Mouse (Mus musculus) forebrain, embryonic 16.5 days (tissue): Measurements from ENCODE around the gene Tgfbi. TPM values are rescaled to one million over a fixed set of nuclear protein-coding genes. Genes with fewer than 3 reads are reported as not detected.

Experiments
- ATAC-seq: fragments of 200-750 bp; cut with Nextera tagmentation; 2 replicates; pipeline ENCODE4 v1.8.0; 2017; ENCODE audit warnings: mild to moderate bottlenecking, moderate library complexity
- H3K27ac ChIP-seq: fragments of 300-500 bp; sonication (generic); 2 replicates; pipeline ENCODE4 v1.5.1; 2014; ENCODE audit warnings: low read length, control low read depth
- H3K27me3 ChIP-seq: fragments of 300-500 bp; sonication (generic); replicated peaks from 2 replicates; pipeline ENCODE4 v1.6.1; 2014; ENCODE audit warnings: low read length; ENCODE audit not compliant: control insufficient read depth, insufficient read depth
- H3K36me3 ChIP-seq: fragments of 300-500 bp; sonication (generic); 2 replicates; pipeline ENCODE4 v1.6.1; 2014; ENCODE audit not compliant: control insufficient read depth, insufficient read depth
- H3K4me1 ChIP-seq: fragments of 300-500 bp; sonication (generic); replicated peaks from 2 replicates; pipeline ENCODE4 v1.6.1; 2014; ENCODE audit warnings: low read length; ENCODE audit not compliant: control insufficient read depth, insufficient read depth
- H3K4me2 ChIP-seq: fragments of 300-500 bp; sonication (generic); 2 replicates; pipeline ENCODE4 v1.6.1; 2014; ENCODE audit warnings: mild to moderate bottlenecking, low read length, control low read depth
- H3K4me3 ChIP-seq: fragments of 300-500 bp; sonication (generic); replicated peaks from 2 replicates; pipeline ENCODE4 v1.5.1; 2014; ENCODE audit warnings: mild to moderate bottlenecking, low read length, control low read depth
- H3K9ac ChIP-seq: fragments of 300-500 bp; sonication (generic); replicated peaks from 2 replicates; pipeline ENCODE4 v1.6.1; 2014; ENCODE audit warnings: low read depth, low read length, control low read depth
- H3K9me3 ChIP-seq: fragments of 300-500 bp; sonication (generic); 2 replicates; pipeline ENCODE4 v1.6.1; 2016; ENCODE audit warnings: low read length; ENCODE audit not compliant: control insufficient read depth
- WGBS: fragments of 180-500 bp; shearing (Covaris S2); extraction: QIAGEN DNeasy Blood & Tissue Kit; methylation state at CpG from one replicate; pipeline ENCODE4 v1.1.7; 2014; 5-methylcytosine and 5-hydroxymethylcytosine counted together
- polyA plus RNA-seq: library from polyadenylated mRNA; unstranded; fragments of >200 nt; fragmentation: Nextera tagmentation; extraction: Ambion mirVana; gene quantifications from 2 replicates; pipeline ENCODE4 v1.2.1, GENCODE M21; 2015

Tgfbi gene
- polyA plus RNA-seq, 1 experiment from 2014 or later: 3.8 TPM

DNA sequence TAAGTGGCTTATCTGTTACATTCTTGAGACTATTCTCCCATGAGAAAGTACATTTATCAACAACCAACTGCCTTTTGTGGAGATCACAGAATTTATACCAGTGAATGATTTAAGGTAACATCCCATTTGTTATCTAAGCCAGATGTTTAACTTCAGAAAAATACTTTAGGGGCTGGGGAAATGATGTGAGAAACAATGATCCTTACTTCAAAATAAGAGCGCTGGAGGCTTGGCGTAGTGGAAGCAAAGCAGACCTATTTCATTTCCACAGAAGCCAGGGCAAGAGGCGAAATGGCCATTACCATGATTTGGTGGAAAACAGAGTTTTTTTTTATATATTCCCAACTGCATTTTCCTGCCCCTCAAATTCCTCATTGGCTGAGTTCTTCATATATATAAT, 34.7 kb downstream of the Tgfbi start:
- Histone ChIP-seq H3K4me3 (no peak overlapping the region), H3K4me1 (peaks cover 8% of the 10 kb centered on the region), H3K9me3 (no peaks in the 10 kb centered on the region), H3K27ac (no peak overlapping the region), H3K4me2 (no peak overlapping the region), H3K27me3 (no peaks in the 10 kb centered on the region), H3K36me3 (no peaks in the 10 kb centered on the region), H3K9ac (no peak overlapping the region)
- ATAC-seq: no peak
- 90% methylated on average over 3 of the region's 3 CpGs for WGBS

- Histone ChIP-seq H3K36me3 (no peaks in the 10 kb centered on the region), H3K9ac (no peak overlapping the region), H3K9me3 (no peaks in the 10 kb centered on the region), H3K4me3 (no peak overlapping the region), H3K27me3 (no peaks in the 10 kb centered on the region), H3K27ac (no peak overlapping the region), H3K4me2 (no peak overlapping the region), H3K4me1 (peaks cover 8% of the 10 kb centered on the region)
- WGBS: 86% methylated on average over 6 of the region's 6 CpGs
- ATAC-seq: no peak
Measured at GRCm38 (mm10) chr13:56645744-56646143, 36.4 kb downstream of the Tgfbi start.

DNA sequence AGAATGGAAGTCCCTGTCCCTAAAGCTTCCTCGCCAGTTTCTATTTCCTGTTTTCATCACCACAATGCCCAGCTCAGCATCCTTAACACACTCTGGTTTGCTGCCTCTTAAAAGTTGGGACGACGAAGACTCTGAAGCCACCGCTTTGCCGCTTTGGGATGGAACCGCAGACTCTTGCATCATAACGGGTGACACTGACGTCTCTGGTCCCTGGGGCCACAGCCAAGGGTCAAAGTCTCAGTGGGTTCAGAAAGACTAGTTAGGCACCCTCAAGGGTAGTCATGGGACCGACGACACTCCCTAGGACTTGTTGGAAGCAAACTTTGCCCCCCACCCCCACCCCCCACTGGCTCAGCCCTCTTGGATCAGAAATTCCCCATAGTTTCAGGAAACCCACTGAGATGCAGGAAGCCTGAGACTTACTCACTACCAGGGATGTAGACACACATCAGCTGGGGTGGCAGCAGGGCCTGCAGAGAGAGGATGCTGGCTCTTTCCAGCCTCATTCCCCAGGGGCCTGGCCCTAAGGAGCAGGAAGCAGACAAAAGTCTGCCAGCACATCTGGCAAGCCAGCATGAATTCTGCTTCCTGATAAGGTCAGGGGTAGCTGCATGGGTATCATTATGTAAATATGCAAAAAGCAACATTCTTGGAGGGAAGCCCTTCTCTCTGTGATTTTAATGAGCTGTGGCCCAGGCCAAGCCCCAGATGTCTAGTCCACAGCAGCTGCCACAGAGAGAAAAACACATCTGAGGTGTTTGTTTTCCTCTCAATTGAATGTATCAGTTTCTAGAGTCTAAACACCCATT, 38.5 kb downstream of the Tgfbi start:
- H3K4me2 ChIP-seq: no peak overlapping the region
- no peak overlapping the region for H3K9ac ChIP-seq
- H3K4me3 ChIP-seq: no peak overlapping the region
- H3K27me3 ChIP-seq: no peaks in the 10 kb centered on the region
- 0 out of 2 replicates have a peak overlapping the region, but pooled peaks have one; percentile 12 for H3K27ac ChIP-seq
- peaks cover 8% of the 10 kb centered on the region for H3K4me1 ChIP-seq
- peak; percentile 33 for ATAC-seq
- no peaks in the 10 kb centered on the region for H3K9me3 ChIP-seq
- 80% methylated on average over 10 of the region's 10 CpGs for WGBS
- no peaks in the 10 kb centered on the region for H3K36me3 ChIP-seq

- WGBS: 95% methylated on average over 2 of the region's 2 CpGs
- Histone ChIP-seq H3K27ac (no peak overlapping the region), H3K9ac (no peak overlapping the region), H3K4me3 (no peak overlapping the region), H3K9me3 (no peaks in the 10 kb centered on the region), H3K4me2 (no peak overlapping the region), H3K36me3 (no peaks in the 10 kb centered on the region), H3K4me1 (peaks cover 8% of the 10 kb centered on the region), H3K27me3 (no peaks in the 10 kb centered on the region)
- ATAC-seq: no peak
Measured at GRCm38 (mm10) chr13:56650020-56650419, 40.7 kb downstream of the Tgfbi start.

- Histone ChIP-seq H3K27ac (no peak overlapping the region), H3K4me1 (peaks cover 8% of the 10 kb centered on the region), H3K27me3 (no peaks in the 10 kb centered on the region), H3K36me3 (no peaks in the 10 kb centered on the region), H3K9ac (no peak overlapping the region), H3K4me2 (no peak overlapping the region), H3K4me3 (no peak overlapping the region), H3K9me3 (no peaks in the 10 kb centered on the region)
- WGBS: 74% methylated on average over 8 of the region's 8 CpGs
- ATAC-seq: no peak
Measured at GRCm38 (mm10) chr13:56652381-56652780, 43.1 kb downstream of the Tgfbi start.

DNA sequence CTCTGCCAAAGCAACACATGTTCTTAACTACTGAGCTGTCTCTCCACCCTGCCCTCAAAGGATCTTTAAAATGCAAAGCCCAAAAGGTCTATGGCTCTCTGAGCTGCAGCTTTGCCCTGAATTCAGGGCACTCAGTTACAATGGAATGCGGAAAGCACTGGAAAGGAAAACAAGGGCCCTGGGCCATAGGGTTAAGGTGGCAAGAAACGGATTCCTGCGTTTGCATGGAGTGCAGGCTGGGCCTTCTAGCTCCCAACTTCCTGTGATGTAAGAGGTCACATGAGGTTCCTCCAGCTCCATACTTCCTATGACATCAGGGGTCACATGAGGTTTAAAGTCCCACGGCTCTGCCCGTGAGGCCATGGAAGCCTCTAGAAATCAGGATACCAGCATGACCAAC, 44.9 kb downstream of the Tgfbi start:
- no peaks in the 10 kb centered on the region for H3K36me3 ChIP-seq
- no peaks in the 10 kb centered on the region for H3K27me3 ChIP-seq
- H3K4me1 ChIP-seq: no peaks in the 10 kb centered on the region
- H3K4me3 ChIP-seq: no peak overlapping the region
- H3K9me3 ChIP-seq: no peaks in the 10 kb centered on the region
- no peak overlapping the region for H3K4me2 ChIP-seq
- ATAC-seq: no peak
- no peak overlapping the region for H3K9ac ChIP-seq
- whole genome bisulfite sequencing: 85% methylated on average over 5 of the region's 5 CpGs
- H3K27ac ChIP-seq: no peak overlapping the region

DNA sequence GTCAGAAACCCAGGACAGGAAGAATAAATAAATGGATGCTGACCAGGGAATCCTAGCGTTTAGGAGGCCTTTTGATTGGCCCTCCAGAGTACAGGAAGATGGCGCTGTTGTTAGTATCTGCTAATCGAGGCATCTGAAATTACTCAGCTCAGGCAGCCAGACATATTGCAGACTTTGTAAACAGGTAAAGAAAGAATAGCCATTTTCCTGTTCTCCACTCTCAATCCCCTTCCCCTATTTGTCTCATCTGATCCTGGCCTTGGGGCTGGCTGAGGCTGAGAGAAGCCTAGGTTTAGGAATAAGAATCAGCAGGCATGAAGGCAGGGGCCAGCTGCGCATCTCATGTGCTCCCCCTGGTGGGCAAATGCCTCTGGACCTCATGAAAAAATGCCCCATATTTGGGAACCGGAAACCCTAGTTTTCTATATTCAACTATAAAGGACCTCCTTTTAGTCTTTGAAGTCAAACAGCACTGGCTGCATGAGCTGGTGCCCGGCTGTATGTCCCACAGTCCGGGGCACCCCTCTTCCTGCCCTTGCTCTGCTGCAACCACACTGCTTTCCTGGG, 48.7 kb downstream of the Tgfbi start:
- H3K27me3 ChIP-seq: no peaks in the 10 kb centered on the region
- no peak overlapping the region for H3K27ac ChIP-seq
- no peaks in the 10 kb centered on the region for H3K4me1 ChIP-seq
- no peak overlapping the region for H3K9ac ChIP-seq
- H3K9me3 ChIP-seq: no peaks in the 10 kb centered on the region
- H3K4me2 ChIP-seq: no peak overlapping the region
- 33% methylated on average over 7 of the region's 7 CpGs for whole genome bisulfite sequencing
- H3K36me3 ChIP-seq: no peaks in the 10 kb centered on the region
- no peak overlapping the region for H3K4me3 ChIP-seq
- ATAC-seq: no peak

- WGBS: 72% methylated on average over 6 of the region's 6 CpGs
- Histone ChIP-seq H3K9ac (no peak overlapping the region), H3K36me3 (no peaks in the 10 kb centered on the region), H3K4me2 (no peak overlapping the region), H3K27me3 (no peaks in the 10 kb centered on the region), H3K9me3 (no peaks in the 10 kb centered on the region), H3K27ac (no peak overlapping the region), H3K4me1 (no peaks in the 10 kb centered on the region), H3K4me3 (no peak overlapping the region)
- no peak for ATAC-seq
Measured at GRCm38 (mm10) chr13:56658931-56659330, 49.6 kb downstream of the Tgfbi start.

GRCm38 (mm10) chr13:56661914-56662621, 52.7 kb downstream of the Tgfbi start:
- H3K27ac ChIP-seq: no peak overlapping the region
- 64% methylated on average over 7 of the region's 7 CpGs for whole genome bisulfite sequencing

More at GRCm38 (mm10) chr13:56661914-56662621, 52.7 kb downstream of the Tgfbi start:
- H3K4me1 ChIP-seq: no peaks in the 10 kb centered on the region
- no peak overlapping the region for H3K4me3 ChIP-seq
- no peak for ATAC-seq
- no peaks in the 10 kb centered on the region for H3K9me3 ChIP-seq
- no peak overlapping the region for H3K4me2 ChIP-seq
- H3K36me3 ChIP-seq: no peaks in the 10 kb centered on the region
- H3K27me3 ChIP-seq: no peaks in the 10 kb centered on the region
- H3K9ac ChIP-seq: no peak overlapping the region
